Mouse (Mus musculus): ENCODE measurements around the gene Zswim8. TPM values are rescaled to one million over a fixed set of nuclear protein-coding genes. Genes with fewer than 3 reads are reported as not detected.
A peak's percentile ranks its signal among the peaks of the same experiment; 100 is the strongest.

Zswim8 gene
- polyA plus RNA-seq, 1 experiment from 2014 or later, result 29.3 TPM

DNA sequence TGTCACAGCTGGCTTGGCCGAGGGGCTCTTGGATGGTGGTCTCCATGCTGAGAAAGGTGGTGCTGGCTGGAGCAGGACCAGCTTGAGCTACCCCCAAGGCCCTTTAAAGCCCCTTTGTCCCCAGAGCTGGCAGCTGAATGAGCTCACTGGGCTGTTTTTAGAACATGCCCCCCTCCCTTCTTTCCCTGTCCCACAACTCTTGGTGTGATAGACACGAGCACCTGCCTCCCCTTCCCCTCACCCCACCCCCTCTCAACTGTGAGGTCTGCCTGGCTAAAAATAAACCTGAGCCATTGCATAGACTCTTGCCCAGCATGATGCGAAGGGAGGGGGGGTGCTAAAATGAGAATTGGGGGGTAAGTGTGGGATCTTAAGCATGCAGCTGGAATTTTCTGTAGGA, 42.9 kb upstream of the Zswim8 start:
- Histone ChIP-seq H3K4me2 (ENCODE audit: low read depth, low read length) (no peak overlapping the region), H3K27ac (ENCODE audit: low read length) (no peak overlapping the region), H3K27me3 (ENCODE audit: control insufficient read depth, insufficient read depth, low read depth, low read length) (peaks cover 10% of the 10 kb centered on the region; the same call in 1 of the 2 replicates), H3K4me1 (replicated peaks; ENCODE audit: control insufficient read depth, insufficient read depth, low read length) (peaks cover 8% of the 10 kb centered on the region), H3K4me3 (ENCODE audit: low read length) (no peak overlapping the region), H3K9me3 (ENCODE audit: control insufficient read depth, low read length) (no peaks in the 10 kb centered on the region), H3K9ac (ENCODE audit: low read length) (no peak overlapping the region; the same call in 1 of the 2 replicates), H3K36me3 (ENCODE audit: control insufficient read depth, insufficient read depth, low read length) (no peaks in the 10 kb centered on the region)
- ATAC-seq (ENCODE audit: low read depth), result no peak
- 47% methylated on average over 3 of the region's 3 CpGs for WGBS

DNA sequence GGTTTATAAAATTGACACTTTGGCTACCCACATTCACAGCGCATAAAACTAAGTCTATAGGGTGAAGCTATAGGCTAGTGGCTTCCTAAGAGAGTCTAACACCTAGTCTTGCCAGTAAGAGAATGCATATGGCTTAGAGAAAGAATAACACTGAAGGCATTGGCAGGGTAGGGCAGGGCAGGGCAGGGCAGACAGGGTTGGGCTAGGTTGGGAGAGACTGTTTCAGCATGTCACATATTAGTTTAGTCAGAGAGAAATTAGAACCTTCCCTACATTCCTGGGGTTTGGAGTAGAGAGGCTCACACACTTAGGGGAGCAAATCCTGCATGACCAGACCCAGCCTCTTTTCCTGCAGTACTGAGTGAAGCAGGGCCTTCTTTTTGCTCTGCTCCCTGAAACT, 39.9 kb upstream of the Zswim8 start:
- H3K9me3 ChIP-seq (ENCODE audit: control insufficient read depth, low read length), result no peaks in the 10 kb centered on the region
- no peak overlapping the region for H3K4me3 ChIP-seq (ENCODE audit: low read length)
- H3K27me3 ChIP-seq (ENCODE audit: control insufficient read depth, insufficient read depth, low read depth, low read length), result peaks cover 4% of the 10 kb centered on the region; the same call in 1 of the 2 replicates
- ATAC-seq (ENCODE audit: low read depth), result no peak
- H3K9ac ChIP-seq (ENCODE audit: low read length), result no peak overlapping the region
- no peak overlapping the region for H3K4me2 ChIP-seq (ENCODE audit: low read depth, low read length)
- H3K36me3 ChIP-seq (ENCODE audit: control insufficient read depth, insufficient read depth, low read length), result no peaks in the 10 kb centered on the region
- WGBS, result 65% methylated on average over 1 of the region's 1 CpGs
- no peaks in the 10 kb centered on the region for H3K4me1 ChIP-seq (replicated peaks; ENCODE audit: control insufficient read depth, insufficient read depth, low read length)
- no peak overlapping the region for H3K27ac ChIP-seq (ENCODE audit: low read length)

DNA sequence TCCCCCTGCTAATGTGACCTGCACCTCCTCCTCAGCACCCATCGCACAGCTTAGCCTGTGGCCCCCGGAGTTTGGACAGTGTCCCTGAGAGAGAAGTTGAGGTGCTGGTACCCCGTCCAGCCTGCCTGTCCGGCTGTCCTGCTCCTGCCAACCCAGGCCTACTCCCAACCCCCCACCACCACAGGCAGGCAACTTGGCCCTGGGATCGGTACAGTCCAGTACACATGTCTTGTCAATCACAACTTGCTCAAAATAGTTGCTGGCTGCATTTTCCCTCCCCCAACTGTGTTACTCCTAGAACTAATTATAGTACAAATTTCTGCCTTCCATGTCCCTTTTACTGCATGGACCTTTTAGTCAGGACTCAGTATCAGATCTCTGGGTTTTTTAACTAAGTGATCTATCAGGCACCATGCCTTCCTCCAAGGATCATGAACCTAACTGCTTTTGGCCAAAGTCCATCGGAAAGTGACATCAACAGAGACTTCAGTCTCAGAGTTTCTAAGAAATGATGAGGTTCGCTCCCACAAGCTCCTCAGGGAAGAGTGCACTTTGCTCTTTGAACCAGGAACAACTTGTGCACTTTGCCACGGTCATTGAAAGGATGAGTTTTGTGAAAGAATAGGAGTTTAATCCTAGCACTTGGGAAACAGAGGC, 39.1 kb upstream of the Zswim8 start, which contains the start of gene Synpo2l:
Synpo2l (minus strand) TSS at position 201 of the 657 bp plus-strand sequence.
- Histone ChIP-seq H3K4me2 (ENCODE audit: low read depth, low read length) (no peak within 1 kb of the TSS), H3K27me3 (ENCODE audit: control insufficient read depth, insufficient read depth, low read depth, low read length) (no peaks in the 10 kb centered on the region; the same call in 1 of the 2 replicates), H3K36me3 (ENCODE audit: control insufficient read depth, insufficient read depth, low read length) (no peaks in the 10 kb centered on the region), H3K9me3 (ENCODE audit: control insufficient read depth, low read length) (peaks cover 3% of the 10 kb centered on the region; the same call in 1 of the 2 replicates), H3K4me3 (ENCODE audit: low read length) (no peak within 1 kb of the TSS), H3K4me1 (replicated peaks; ENCODE audit: control insufficient read depth, insufficient read depth, low read length) (no peaks in the 10 kb centered on the region), H3K9ac (ENCODE audit: low read length) (no peak within 1 kb of the TSS), H3K27ac (ENCODE audit: low read length) (no peak within 1 kb of the TSS)
- no peak for ATAC-seq (ENCODE audit: low read depth)
- 70% methylated on average over 8 of the region's 8 CpGs for WGBS

DNA sequence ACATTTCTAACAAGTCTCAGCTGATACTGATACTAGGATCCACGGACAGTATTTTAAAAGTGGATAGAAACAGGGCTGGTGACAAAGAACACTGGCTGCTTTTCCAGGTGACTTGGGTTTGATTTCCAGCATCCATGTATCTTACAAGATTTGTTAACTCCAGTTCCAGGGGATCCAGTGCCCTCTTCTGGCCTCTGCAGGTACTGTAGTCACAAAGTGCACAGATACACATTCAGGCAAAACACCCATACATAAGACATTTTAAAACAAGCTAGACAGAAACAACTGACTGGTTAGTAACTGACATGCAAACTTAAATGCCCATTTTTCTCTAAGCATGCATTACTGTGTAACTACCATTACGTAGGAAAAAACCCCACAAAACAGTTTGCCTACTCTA, 34.4 kb upstream of the Zswim8 start:
- Histone ChIP-seq H3K4me1 (replicated peaks; ENCODE audit: control insufficient read depth, insufficient read depth, low read length) (peaks cover 10% of the 10 kb centered on the region), H3K27me3 (ENCODE audit: control insufficient read depth, insufficient read depth, low read depth, low read length) (no peaks in the 10 kb centered on the region), H3K27ac (ENCODE audit: low read length) (no peak overlapping the region), H3K4me2 (ENCODE audit: low read depth, low read length) (no peak overlapping the region), H3K4me3 (ENCODE audit: low read length) (no peak overlapping the region), H3K9ac (ENCODE audit: low read length) (no peak overlapping the region), H3K36me3 (ENCODE audit: control insufficient read depth, insufficient read depth, low read length) (peaks cover 20% of the 10 kb centered on the region), H3K9me3 (ENCODE audit: control insufficient read depth, low read length) (peaks cover 3% of the 10 kb centered on the region; the same call in 1 of the 2 replicates)
- 92% methylated on average over 2 of the region's 2 CpGs for WGBS
- no peak for ATAC-seq (ENCODE audit: low read depth)

GRCm38 (mm10) chr14:20673735-20674063, 33.7 kb upstream of the Zswim8 start:
- H3K27me3 ChIP-seq (ENCODE audit: control insufficient read depth, insufficient read depth, low read depth, low read length), result no peaks in the 10 kb centered on the region
- WGBS, result 7% methylated on average over 13 of the region's 13 CpGs
- H3K27ac ChIP-seq (ENCODE audit: low read length), result peak overlapping the region; percentile 97
- peak overlapping the region; percentile 92 for H3K4me3 ChIP-seq (ENCODE audit: low read length)
- ATAC-seq (ENCODE audit: low read depth), result peak; percentile 53; the same call in 1 of the 2 replicates
- H3K4me1 ChIP-seq (replicated peaks; ENCODE audit: control insufficient read depth, insufficient read depth, low read length), result peaks cover 10% of the 10 kb centered on the region
- H3K9me3 ChIP-seq (ENCODE audit: control insufficient read depth, low read length), result peaks cover 3% of the 10 kb centered on the region; the same call in 1 of the 2 replicates
- peaks cover 26% of the 10 kb centered on the region for H3K36me3 ChIP-seq (ENCODE audit: control insufficient read depth, insufficient read depth, low read length)
- peak overlapping the region; percentile 79 for H3K4me2 ChIP-seq (ENCODE audit: low read depth, low read length)
- peak overlapping the region; percentile 62 for H3K9ac ChIP-seq (ENCODE audit: low read length)

DNA sequence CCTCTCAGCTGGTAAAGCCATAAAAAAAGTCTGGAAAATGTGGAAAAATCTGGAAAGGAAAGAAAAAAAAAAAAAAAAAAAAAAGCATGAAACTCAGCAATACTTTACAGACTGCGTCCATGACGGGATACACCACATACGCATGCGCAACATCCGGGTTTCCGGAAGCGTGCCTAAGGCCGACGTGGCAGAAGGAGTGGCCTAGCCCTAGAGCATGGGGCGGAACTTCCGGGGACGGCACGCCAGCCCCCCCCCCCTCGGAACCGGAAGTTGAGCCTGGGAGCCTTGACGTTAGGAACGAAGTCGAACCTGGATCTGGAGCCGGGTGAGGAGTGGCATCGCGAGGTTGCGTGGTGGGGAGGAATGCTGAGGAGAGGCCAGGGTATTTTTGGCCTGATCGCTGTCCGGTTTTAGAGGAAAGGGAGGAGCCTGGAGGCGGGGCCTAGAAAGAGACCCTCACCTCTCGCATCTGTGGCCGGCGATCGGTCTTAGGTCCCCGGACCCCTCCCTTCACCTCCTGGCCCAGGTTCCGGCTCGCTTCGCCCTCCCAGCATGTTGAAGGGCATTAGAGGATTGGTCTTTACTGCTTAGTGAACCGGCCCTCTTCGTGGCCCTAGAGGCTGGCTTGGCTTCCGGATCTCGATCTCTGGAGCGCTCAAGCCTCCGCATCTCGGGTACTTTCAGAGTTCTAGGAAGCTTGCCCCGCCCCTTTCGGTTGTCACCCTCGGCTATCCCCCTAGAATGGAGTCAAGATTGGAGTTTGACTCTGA, 33.1 kb upstream of the Zswim8 start, which contains the start of gene Sec24c:
Sec24c (plus strand) TSS at position 245 of the 770 bp plus-strand sequence.
- Histone ChIP-seq H3K9ac (ENCODE audit: low read length) (peak within 1 kb of the TSS; percentile 93), H3K27me3 (ENCODE audit: control insufficient read depth, insufficient read depth, low read depth, low read length) (no peaks in the 10 kb centered on the region), H3K27ac (ENCODE audit: low read length) (peak within 1 kb of the TSS; percentile 97), H3K4me2 (ENCODE audit: low read depth, low read length) (peak within 1 kb of the TSS; percentile 79), H3K36me3 (ENCODE audit: control insufficient read depth, insufficient read depth, low read length) (peaks cover 30% of the 10 kb centered on the region), H3K4me1 (replicated peaks; ENCODE audit: control insufficient read depth, insufficient read depth, low read length) (peaks cover 10% of the 10 kb centered on the region), H3K9me3 (ENCODE audit: control insufficient read depth, low read length) (peaks cover 3% of the 10 kb centered on the region; the same call in 1 of the 2 replicates), H3K4me3 (ENCODE audit: low read length) (peak within 1 kb of the TSS; percentile 92)
- under 1% methylated on average over 43 of the region's 43 CpGs for WGBS
- peak; percentile 98 for ATAC-seq (ENCODE audit: low read depth)

DNA sequence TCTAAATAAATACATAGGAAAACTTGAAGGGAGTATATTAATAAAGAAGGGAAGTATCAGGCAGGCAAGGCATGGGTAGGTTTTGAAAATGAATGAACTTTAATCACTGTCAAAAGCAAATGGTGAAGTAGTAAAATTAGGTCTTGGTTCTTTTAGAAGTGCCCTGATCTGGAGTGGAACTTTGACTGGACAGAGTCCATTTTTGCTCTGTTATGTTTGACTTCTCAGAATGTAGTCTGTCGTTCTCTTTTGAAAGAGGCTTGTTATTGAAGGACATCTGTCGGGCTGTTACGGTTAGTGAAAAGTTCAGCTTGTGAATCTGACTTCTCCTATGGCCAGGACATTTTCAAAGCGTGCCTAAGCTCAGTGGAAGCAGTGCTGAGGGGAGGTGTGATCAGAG, 29.4 kb upstream of the Zswim8 start:
- Histone ChIP-seq H3K4me1 (replicated peaks; ENCODE audit: control insufficient read depth, insufficient read depth, low read length) (peaks cover 10% of the 10 kb centered on the region), H3K9me3 (ENCODE audit: control insufficient read depth, low read length) (peaks cover 3% of the 10 kb centered on the region; the same call in 1 of the 2 replicates), H3K27me3 (ENCODE audit: control insufficient read depth, insufficient read depth, low read depth, low read length) (no peaks in the 10 kb centered on the region), H3K9ac (ENCODE audit: low read length) (no peak overlapping the region), H3K4me2 (ENCODE audit: low read depth, low read length) (no peak overlapping the region), H3K36me3 (ENCODE audit: control insufficient read depth, insufficient read depth, low read length) (peaks cover 54% of the 10 kb centered on the region), H3K4me3 (ENCODE audit: low read length) (no peak overlapping the region), H3K27ac (ENCODE audit: low read length) (no peak overlapping the region)
- no peak for ATAC-seq (ENCODE audit: low read depth)
- 92% methylated on average over 4 of the region's 4 CpGs for WGBS

- no peak overlapping the region for H3K9ac ChIP-seq (ENCODE audit: low read length)
- H3K4me2 ChIP-seq (ENCODE audit: low read depth, low read length), result no peak overlapping the region
- no peak overlapping the region for H3K27ac ChIP-seq (ENCODE audit: low read length)
- WGBS, result 91% methylated on average over 2 of the region's 2 CpGs
- no peaks in the 10 kb centered on the region for H3K4me1 ChIP-seq (replicated peaks; ENCODE audit: control insufficient read depth, insufficient read depth, low read length)
- no peaks in the 10 kb centered on the region for H3K27me3 ChIP-seq (ENCODE audit: control insufficient read depth, insufficient read depth, low read depth, low read length)
- no peak for ATAC-seq (ENCODE audit: low read depth)
- H3K9me3 ChIP-seq (ENCODE audit: control insufficient read depth, low read length), result no peaks in the 10 kb centered on the region
- H3K36me3 ChIP-seq (ENCODE audit: control insufficient read depth, insufficient read depth, low read length), result peaks cover 81% of the 10 kb centered on the region
- no peak overlapping the region for H3K4me3 ChIP-seq (ENCODE audit: low read length)
Observed at GRCm38 (mm10) chr14:20681742-20682141, 25.6 kb upstream of the Zswim8 start.

- Histone ChIP-seq H3K4me1 (replicated peaks; ENCODE audit: control insufficient read depth, insufficient read depth, low read length) (no peaks in the 10 kb centered on the region), H3K4me2 (ENCODE audit: low read depth, low read length) (no peak overlapping the region), H3K27me3 (ENCODE audit: control insufficient read depth, insufficient read depth, low read depth, low read length) (no peaks in the 10 kb centered on the region), H3K36me3 (ENCODE audit: control insufficient read depth, insufficient read depth, low read length) (peaks cover 83% of the 10 kb centered on the region), H3K9ac (ENCODE audit: low read length) (no peak overlapping the region), H3K9me3 (ENCODE audit: control insufficient read depth, low read length) (no peaks in the 10 kb centered on the region), H3K27ac (ENCODE audit: low read length) (no peak overlapping the region), H3K4me3 (ENCODE audit: low read length) (no peak overlapping the region)
- ATAC-seq (ENCODE audit: low read depth), result peak; percentile 41; the same call in 1 of the 2 replicates
- WGBS, result 53% methylated on average over 3 of the region's 3 CpGs
Observed at GRCm38 (mm10) chr14:20682498-20682897, 24.9 kb upstream of the Zswim8 start.
